Mouse (Mus musculus) A20 (cell line): ENCODE results near the gene Gm26897.
A peak's percentile ranks its signal among the peaks of the same experiment; 100 is the strongest.

Source experiments
- DNase-seq: peaks from one replicate; pipeline ENCODE4 v3.0.0-alpha.2; 2011; ENCODE audit warnings: low read depth, low spot score

Gene Gm26897

DNA sequence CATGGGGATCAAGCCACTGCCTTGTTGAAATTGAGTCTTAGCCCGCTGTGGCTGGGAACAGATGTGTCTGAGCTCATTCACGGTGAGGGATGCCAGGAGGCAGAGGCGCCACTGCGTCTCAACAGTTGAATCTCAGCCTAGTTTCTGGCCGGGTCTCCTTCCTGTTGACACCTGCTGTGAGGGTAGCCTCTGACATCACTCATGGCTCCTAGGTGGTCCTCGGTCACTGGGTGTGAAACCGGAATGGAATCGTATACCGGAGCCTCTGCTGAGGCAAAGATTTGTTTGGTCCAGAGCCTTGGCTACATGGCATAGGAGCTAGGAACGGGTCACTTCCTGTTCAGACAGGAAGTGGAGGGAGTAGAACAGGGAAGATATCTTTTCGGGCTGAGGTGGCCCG, at the start of gene Gm26897:
TSS of gene Gm26897 (plus strand) at position 74 of the 400 bp plus-strand sequence.
- DNase-seq: no peak

DNA sequence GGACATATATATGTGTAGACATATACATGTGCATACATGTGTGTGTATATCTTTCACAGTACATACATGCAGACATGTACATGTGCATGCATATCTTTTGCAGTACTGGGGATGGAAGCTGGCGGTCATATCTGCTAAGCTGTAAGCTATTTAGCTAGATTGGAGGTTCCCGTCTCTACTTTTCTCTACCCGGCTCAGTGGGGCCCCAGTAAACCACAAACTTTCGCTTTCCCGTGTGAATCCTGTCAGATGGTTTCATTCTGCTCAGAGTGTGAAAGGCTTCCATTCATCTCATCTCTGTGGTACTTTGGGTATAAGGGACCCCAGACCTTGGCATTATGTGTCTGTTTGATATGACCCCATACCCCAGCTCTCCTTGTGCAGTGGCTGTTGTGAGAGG, 46.4 kb upstream of the Gm26897 start:
- DNase-seq: no peak

DNA sequence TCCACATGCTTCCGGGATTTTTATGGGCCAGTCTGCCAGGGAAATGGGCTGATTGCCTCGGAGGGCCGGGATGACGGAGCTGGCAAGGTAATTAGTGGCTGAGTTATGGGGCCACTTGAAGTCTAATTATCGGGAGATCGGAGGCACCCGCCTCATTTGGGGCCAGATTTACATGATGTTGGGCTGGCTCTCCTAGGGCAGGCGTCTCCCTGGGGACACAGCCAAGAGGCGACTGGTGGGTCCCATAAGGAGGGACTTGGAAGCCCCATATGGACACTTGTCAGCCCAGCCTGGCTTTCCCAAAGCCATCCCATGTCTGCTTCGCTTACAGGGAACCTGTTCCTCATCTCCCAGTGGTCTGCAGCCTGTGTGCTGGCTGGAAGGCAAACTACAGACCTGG, 45.1 kb upstream of the Gm26897 start:
- DNase-seq: no peak

DNA sequence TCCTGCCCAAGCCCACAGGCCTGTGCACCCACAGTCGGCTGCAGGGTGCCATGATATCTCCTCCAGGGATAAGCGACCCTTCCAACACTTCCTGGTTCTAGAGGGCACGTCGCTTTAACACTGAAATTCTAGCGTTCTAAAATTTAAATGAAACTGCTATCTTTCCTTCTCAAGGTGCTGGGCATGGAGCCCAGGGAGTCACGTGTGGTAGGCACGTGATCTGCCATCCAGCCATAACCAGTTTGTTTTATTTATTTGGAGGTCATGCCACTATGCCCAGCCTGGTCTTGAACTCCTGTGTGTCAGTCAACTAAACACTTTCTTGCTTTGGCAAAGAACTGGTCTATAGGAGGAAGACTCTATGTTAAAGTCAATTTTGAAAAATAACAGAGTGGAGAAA, 35.7 kb upstream of the Gm26897 start:
- DNase-seq: no peak

DNA sequence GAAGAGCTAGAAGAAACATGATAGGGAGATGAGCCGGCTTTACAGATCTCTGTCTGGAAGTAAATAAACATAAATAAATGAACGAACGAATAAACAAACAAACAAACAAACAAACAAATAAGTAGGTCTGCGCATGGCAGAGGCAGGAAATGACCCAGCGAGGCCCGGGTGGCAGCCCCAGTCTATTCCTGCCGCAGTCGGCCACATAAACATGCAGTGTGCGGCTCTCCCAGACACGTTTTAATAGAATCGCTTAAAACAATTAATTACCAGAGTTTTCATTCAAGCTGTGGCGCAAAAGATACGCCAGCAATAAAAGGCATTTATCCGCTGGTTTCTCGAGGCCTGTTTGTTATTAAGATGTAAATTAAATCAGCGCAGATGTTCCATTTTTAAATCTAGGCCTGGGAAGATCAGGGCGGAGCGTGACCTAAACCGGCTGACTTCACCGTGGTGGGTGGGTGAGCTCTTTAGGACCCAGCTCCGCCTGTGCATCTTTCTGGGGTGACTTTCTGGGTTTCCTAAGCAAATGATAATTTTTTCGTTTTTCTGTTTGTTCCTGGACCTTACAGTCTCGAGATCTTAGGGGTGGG, 33.9 kb upstream of the Gm26897 start:
- DNase-seq: no peak

DNA sequence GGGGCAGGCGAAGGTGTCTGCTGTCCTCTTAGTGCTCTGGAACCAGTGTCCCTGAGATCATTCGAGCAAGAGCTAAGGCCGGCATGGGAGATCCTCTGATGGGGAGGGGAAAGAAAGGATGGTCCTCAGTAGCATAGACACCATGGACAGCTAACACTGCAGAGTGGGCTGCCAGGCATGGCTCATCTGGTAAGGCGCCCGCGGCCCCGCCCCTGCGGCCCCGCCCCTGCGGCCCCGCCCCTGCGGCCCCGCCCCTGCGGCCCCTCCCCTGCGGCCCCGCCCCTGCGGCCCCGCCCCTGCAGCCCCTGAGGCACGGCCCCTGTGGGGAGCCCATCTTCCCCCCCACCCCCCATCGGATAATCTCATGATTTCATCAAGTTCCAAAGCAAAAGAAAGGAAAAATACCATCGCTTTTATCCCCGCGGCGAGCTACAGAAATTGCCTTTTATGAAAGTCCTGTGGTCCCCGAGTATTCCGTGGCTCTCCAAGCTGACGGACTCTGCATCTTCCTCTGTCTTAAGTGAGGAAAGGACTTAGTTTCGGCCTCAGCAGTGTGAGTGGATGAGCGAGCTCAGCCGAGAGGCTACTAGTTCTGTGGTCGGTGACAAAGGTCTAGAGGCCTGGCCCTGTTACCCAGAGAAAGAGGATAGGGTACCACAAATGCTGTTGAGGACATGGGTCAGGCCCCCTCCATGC, 31.9 kb upstream of the Gm26897 start:
- no peak for DNase-seq

DNA sequence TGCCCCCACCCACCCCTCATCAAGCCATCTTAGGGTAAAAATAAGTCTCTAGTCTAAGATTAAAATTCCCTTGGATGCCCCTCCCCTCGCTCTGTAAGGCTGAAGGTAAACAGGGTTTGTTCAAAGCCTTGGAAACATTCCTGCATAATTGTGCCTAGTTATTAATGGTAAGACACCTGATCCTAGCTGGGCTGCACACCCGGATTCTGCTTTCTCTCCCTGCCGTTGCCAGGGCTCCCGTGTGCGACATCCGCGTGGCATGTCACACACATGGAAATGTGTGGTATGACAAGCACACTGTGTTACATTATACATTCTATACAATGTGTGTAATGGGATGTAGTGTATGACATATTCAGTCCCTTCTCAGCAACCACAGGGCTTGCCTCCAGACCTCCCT, 30.1 kb upstream of the Gm26897 start:
- DNase-seq: no peak

DNA sequence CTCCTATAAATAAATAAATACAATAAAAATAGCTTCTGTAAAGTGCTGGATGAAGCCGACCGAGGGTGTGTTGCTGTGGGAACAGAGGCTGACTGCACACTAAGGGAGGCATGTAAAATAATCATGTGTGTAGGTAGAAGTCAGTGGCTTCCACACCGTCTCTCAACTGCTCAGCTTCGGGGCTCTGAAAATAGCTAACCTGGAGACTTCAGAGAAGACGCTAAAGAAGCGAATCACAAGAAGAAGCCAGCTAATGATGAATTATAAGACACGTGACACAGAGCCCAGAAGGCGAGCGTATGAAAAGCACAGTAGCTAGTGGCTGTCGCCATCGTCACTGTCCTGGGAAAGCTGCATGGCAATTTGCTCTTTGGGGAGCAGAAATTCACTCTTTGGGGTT, 29.4 kb upstream of the Gm26897 start:
- DNase-seq: no peak

DNA sequence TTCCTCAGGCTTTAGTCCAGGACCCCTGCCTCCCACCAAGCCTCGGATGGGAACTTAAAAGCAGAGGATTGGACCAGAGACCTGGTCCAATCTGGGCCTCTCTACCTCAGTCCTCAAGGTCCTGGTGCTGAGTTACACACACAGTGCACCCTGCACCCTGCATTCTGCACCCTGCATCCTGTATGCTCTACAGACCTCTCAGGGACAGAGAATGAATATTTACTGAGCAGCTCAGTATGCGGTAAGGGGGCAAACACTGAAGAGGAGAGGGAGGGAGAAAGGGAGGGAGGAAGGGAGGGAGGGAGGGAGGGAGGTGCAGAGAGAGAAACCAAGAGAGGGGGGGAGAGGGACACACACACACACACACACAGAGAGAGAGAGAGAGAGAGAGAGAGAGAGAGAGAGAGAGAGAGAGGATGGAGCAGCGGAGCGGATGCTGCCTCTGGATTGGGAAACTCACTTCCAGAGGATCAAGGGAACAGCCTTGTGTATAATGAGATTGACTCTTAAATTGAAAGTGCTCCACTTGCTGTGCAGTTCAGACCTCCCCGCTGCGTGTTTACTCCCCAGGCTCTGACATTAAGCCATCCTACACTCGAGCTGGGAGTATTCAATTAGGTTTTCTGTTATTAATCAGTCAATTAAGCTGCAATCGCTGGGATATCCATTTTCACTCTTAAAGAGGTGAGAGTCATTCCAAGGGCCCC, 24.4 kb upstream of the Gm26897 start:
- DNase-seq: no peak

DNA sequence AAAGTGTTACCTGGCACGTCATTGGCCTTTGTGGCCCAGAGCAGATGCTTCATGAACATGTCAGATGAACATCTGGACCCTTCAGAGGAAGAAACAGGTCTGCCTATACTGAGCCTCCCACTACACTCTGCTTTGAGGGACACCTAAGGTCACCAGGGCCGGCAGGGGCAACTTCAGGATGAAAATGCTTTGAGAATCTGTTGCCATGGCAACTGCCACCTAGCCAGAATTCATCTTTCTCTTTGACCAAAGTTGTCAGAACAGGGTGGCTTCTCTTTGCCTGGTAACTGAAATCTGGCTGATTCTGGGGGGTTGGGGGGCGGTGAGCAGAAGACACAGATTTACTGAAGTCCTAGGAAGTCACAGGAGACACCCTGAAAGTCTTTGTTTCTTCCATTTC, 14.7 kb upstream of the Gm26897 start:
- no peak for DNase-seq

DNA sequence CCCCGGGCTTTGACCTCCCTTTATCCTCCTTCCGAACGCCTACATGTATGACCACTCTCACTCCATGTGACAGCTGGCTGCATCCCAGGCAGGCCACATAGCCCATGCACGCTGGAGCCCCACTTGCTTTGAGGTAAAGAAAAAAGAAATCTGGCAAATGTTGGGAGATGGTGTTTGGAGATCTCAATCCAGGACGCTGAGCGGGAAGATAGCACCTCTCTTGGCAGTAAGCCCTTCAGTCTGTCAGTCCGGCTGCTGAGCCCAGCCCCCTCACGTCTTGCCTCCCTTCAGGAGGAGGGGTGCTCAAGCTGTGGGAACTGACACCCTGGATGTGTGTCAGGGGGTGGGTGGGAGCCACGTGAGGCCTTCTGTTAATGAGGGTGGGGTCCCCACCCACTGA, 13.0 kb upstream of the Gm26897 start:
- no peak for DNase-seq

DNA sequence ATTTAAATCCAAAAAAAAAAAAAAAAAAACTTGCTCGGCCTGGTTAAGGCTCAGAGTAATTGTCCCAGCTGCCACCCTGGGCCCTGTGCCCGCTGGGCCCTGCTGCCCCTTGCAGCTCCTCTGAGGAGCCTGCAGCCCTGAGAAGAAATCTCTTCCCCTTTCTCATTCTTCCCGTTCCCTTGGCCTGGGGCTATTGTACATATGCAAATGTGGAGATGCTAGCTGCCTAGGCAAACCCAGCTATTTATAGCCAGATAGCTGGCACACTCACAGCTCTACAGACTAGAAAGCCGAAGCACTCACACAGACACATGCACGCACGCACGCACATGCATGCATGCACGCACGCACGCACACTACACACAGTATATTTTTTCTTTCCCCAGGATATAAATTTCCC, 9.0 kb upstream of the Gm26897 start:
- peak; percentile 42 for DNase-seq

DNA sequence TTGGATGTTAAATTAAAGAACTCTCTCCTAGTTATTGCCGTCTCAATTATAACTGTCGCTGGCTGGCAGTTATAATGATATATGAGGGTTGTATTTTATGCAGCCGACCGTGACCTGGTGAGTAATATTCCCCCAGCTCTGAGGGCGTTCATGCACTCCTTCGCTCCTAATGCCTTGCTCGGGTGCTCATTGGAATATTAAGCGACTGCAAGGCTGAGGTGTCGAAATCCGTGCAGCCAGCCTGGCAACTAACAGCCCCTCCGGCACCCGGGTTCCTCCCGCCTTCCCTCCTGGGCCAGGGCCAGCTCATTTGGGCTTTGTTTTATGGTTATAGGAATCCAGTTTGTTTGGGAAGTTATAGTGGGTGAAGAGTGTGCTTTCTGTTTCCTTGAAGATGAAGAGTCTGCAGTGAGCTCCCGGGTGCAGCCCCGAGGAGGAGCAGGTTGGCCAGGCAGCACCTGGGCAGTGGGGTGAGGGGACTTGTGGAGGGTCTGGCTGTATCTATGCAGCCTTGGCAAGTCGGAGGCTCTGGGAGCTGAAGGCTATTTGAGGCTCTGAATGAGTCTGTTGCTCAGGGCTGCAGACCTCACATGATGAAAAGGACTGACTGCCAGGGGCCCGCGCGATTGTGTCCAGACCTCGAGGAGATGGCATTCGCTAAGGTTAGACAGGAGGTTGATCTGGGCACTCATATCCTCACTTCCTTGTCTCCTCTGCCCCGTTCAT, 8.4 kb upstream of the Gm26897 start:
- peak; percentile 11 for DNase-seq

DNA sequence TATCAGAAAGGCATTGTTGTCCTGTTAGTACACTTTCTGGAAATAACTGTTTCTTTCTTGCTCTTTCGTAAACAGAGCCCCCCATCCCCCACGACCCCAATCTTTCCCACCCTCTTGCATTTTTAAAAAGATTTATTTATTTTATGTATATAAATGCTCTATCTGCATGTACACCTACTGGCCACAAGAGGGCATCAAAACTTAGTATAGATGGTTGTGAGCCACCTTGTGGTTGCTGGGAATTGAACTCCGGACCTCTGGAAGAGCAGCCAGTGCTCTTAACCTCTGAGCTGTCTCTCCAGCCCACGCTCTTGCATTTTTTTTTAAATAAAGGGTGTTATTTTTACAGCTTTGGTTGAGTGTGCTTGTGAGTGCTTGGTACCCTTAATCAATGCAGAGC, 5.3 kb upstream of the Gm26897 start:
- DNase-seq: peak; percentile 5

DNA sequence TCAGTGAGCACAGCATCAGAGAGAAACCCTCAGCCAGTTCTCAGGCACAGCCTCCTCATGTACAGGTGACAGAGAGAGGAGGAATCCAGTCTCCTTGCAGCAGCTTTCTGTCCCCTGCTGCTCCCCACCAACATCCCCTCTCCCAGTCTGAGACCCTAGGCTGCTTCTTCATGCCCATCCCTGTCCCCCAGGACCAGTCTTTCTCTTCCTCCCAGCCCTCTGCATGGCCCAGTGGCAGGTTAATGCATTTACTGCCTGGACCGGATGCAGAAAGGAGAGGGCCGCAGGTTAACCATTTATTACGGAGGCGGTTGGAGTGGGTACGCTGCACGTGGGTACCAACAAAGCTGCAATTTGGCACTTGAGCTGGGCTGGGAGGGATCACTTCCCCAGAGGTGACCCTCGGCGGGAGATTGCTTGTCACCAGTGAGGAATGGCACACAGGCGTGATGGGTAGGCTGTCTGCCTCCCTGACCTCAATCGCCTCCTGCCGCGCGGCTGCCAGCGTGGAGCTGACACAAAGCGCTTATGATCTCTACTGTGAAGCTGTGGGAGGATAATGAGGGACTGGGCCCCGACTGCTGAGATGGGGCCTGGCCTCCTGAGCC, 3.1 kb upstream of the Gm26897 start:
- DNase-seq: no peak

DNA sequence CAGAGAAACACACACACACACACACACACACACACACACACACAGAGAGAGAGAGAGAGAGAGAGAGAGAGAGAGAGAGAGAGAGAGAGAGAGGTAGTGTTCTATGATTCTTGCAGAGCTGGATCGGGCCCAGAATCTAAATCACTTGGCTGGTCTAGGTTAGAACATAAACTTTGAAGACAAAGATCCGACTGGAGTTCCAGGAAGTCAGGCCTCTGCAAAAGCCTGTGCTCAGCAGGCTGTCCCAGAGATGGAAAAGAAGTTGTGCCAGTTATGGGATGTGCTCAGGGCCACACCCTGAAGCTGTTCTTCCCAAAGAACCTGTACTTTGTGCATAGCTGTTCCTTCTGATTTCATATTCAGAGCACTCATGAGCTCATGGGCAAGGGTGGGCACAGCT, 1.5 kb upstream of the Gm26897 start:
- DNase-seq: no peak

DNA sequence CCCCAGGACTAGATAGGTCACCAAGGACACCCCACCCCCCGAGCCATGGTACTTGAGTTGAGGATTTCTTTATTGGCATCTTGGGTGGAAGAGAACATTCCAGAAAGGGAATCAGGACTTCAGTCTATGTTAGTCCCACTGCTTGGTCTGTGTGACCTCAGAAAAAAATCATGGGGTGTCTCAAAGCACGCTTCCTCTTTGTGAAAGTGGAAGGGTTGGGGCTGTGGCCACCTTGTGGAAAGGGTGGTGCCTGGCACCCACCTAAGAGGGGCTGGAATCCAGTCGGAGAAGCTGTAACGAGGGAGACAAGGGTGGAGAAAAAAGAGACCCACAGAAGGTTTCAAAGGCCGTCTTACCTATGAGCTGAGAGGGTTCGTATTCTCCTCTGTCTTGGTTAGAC, 5.8 kb downstream of the Gm26897 start:
- no peak for DNase-seq

DNA sequence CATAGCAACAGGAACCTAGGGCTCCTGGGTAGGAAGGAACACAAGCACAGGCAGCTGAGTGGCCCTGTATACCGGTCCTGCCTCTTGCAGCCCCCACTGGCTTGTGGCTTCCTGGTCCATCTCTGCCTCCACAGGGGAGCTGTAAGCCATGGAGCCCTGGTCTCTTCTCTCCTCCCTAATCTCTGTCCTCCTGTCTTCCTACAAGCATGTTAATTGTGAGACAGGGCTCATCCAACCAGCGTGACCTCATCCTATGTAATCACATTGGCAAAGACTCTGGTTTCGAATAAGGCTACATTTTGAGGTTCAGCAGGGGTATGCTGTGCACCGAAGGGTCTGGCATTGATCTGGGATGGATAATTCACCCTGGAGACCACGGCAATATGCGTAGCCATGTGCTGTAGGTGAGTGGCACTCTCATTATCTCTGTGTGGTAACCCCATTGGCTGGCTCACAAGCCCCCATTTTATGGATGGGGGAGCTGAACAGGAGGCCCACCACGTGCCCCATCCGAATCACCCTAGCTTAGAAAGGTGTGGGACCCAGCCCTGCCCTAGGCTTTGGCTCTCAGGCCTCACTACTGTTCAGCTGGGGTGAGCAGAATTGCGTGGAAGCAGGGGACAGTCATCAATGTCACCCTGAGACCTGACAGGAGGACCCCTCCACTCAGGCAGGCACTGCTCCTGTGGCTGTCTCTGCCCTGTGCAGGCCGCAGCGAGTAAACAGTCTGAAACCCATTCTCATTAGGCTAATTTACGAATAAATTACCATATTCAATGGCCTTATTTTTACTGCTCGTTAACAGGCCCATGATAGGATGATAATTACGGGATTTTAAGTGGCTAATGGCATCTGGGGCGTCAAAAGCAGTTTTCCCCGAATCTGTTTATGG, 6.9 kb downstream of the Gm26897 start:
- DNase-seq: no peak

DNA sequence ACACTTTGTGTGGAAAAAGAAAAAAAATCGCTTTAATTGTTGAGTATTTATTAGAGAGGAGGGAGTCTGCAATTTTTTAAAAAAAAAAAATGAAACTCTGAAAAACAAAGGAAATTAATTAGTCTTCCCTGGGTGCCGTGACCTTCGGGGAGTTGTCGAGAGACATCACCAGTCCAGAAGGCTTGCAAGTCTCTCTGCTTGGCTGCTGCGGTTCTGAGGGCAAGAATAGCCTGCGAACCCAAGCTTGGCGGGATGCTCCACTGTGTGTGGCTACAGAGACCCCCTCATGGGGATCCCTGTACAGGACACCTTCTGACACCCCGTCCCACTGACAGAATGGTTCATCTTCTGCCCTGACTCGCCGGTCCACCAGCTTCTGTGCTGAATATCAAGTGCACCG, 7.6 kb downstream of the Gm26897 start:
- DNase-seq: no peak

DNA sequence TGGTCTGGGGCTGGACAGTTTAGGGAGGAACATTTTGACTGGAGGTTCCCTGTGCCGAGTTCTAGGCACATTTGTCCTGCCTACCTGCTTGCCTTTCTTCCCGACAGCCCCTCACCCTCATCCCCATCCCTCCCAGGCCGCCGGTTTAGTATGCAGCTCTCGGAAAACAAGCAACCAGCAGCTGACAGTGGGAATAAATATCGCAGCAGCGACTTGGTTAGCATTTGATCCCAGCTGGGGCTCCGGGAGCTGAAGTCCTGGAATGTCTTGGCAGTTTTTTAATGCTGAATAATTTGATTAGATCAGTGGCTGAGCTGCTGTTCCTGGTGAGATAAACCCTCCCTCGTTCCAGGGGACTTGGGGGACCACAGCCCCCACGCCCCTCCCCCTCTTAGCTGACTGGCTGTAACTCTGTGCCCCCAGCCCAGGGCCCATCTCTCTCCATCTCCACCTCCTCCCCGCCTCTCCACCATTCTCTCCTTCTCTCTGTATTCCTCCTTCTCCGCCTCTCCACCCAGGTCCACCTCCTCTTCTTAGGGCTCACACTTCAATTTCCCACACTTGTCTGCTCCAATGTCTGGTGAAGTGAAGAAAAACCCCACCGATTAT, 8.7 kb downstream of the Gm26897 start:
- DNase-seq: no peak

DNA sequence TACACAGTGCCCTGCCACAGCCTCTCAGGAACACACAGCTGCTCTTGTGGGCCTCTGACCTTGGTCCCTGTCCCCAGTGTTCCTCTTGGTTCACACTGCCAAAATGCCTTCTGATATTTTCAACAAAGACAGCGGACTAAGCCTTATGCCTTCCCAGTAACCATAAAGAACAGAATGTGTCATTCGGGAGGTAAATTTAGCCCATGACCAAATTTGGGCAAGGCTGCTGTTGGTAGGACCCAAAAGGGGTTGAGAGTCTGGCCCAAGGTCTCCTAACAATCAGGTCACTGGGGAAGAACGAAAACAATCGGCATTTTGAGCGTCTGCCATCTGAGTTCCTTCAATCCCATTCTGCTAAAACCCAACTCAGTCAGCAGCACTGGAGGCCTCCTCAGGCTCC, 15.9 kb downstream of the Gm26897 start:
- no peak for DNase-seq
